Mouse (Mus musculus) liver, postnatal 0 days (tissue): ENCODE data around the gene Entr1. TPM values are rescaled to one million over a fixed set of nuclear protein-coding genes. Genes with fewer than 3 reads are reported as not detected.
"Not testable (repeated sequence)": the region's sequence is repeated elsewhere in the genome, so short reads cannot be mapped to it uniquely, and the experiment has no call there.

Source experiments
- ATAC-seq: fragments of 200-750 bp; cut with Nextera tagmentation; 2 replicates; pipeline ENCODE4 v1.8.0; 2017; ENCODE audit warnings: mild to moderate bottlenecking, moderate library complexity
- DNase-seq: peaks from one replicate; pipeline ENCODE4 v3.0.0-alpha.2; 2016
- H3K27ac ChIP-seq: fragments of 300-500 bp; sonication (generic); 2 replicates; pipeline ENCODE4 v1.5.1; 2014; ENCODE audit warnings: antibody characterized with exemption, moderate library complexity, mild to moderate bottlenecking, low read depth
- H3K27me3 ChIP-seq: fragments of 300-500 bp; sonication (generic); 2 replicates; pipeline ENCODE4 v1.6.1; 2014; ENCODE audit warnings: low read length, control low read depth, mixed read lengths; ENCODE audit not compliant: insufficient read depth
- H3K36me3 ChIP-seq: fragments of 300-500 bp; sonication (generic); replicated peaks from 2 replicates; pipeline ENCODE4 v1.6.1; 2014; ENCODE audit warnings: mild to moderate bottlenecking, control low read depth, low read length, moderate library complexity, mixed read lengths; ENCODE audit not compliant: insufficient read depth
- H3K4me1 ChIP-seq: fragments of 300-500 bp; sonication (generic); 2 replicates; pipeline ENCODE4 v1.6.1; 2014; ENCODE audit warnings: antibody characterized with exemption, mild to moderate bottlenecking, control low read depth; ENCODE audit not compliant: insufficient read depth
- H3K4me2 ChIP-seq: fragments of 300-500 bp; sonication (generic); 2 replicates; pipeline ENCODE4 v1.6.1; 2014; ENCODE audit warnings: low read depth, mild to moderate bottlenecking, low read length, moderate library complexity, mixed read lengths
- H3K4me3 ChIP-seq: fragments of 300-500 bp; sonication (generic); 2 replicates; pipeline ENCODE4 v1.5.1; 2014; ENCODE audit warnings: low read depth, low read length
- H3K9ac ChIP-seq: fragments of 300-500 bp; sonication (generic); replicated peaks from 2 replicates; pipeline ENCODE4 v1.6.1; 2014; ENCODE audit warnings: mild to moderate bottlenecking, moderate library complexity
- H3K9me3 ChIP-seq: fragments of 300-500 bp; sonication (generic); 2 replicates; pipeline ENCODE4 v1.6.1; 2016; ENCODE audit warnings: mild to moderate bottlenecking, control low read depth, low read length, mixed read lengths
- CTCF ChIP-seq: sonication (generic); IDR thresholded peaks from 2 replicates; pipeline ENCODE4 v1.5.1; 2016; ENCODE audit warnings: antibody characterized with exemption, low read depth
- EP300 ChIP-seq: IDR thresholded peaks from 2 replicates; pipeline ENCODE4 v1.6.1; 2016; ENCODE audit warnings: antibody characterized with exemption, low read depth, mild to moderate bottlenecking
- whole genome bisulfite sequencing: fragments of 180-500 bp; shearing (Covaris S2); extraction: QIAGEN DNeasy Blood & Tissue Kit; methylation state at CpG from one replicate; pipeline ENCODE4 v1.1.7; 2014; ENCODE audit not compliant: insufficient replicate concordance; 5-methylcytosine and 5-hydroxymethylcytosine counted together
- polyA plus RNA-seq: library from polyadenylated mRNA; unstranded; fragments of >200 nt; fragmentation: Nextera tagmentation; extraction: Ambion mirVana; gene quantifications from 2 replicates; pipeline ENCODE4 v1.2.1, GENCODE M21; 2015

Entr1 gene
- polyA plus RNA-seq, 1 experiment from 2014 or later, result 29.0 TPM

DNA sequence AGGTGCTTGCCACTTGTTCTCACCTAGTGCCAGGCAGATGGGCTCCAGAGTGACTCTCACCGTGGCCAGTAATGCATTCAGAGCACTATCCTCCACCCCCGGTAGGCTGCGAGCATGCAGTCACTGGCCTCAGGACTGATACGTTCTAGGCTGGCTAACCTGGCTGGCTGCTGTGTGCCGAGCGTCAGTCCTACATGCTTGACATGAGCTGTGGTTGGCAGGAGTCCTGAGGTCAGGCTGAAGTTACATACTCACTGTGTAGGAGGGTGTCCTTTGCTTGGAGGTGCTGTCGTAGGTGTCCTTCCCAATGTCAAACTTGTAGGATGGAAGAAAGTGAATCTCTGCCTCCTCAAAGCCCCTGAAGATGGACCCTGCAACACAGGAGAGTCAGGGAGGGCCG lies 9.9 kb upstream of the Entr1 start:
- no peaks in the 10 kb centered on the region for H3K4me1 ChIP-seq
- 80% methylated on average over 8 of the region's 8 CpGs for WGBS
- no peak overlapping the region for H3K27ac ChIP-seq
- H3K27me3 ChIP-seq, result no peaks in the 10 kb centered on the region
- peaks cover 75% of the 10 kb centered on the region for H3K36me3 ChIP-seq
- ATAC-seq (no peak), DNase-seq (no peak)
- no peaks in the 10 kb centered on the region for H3K9me3 ChIP-seq
- TF ChIP-seq CTCF, result no peak
- no peak for TF ChIP-seq EP300
- H3K4me3 ChIP-seq, result no peak overlapping the region
- H3K4me2 ChIP-seq, result no peak overlapping the region
- H3K9ac ChIP-seq, result no peak overlapping the region

DNA sequence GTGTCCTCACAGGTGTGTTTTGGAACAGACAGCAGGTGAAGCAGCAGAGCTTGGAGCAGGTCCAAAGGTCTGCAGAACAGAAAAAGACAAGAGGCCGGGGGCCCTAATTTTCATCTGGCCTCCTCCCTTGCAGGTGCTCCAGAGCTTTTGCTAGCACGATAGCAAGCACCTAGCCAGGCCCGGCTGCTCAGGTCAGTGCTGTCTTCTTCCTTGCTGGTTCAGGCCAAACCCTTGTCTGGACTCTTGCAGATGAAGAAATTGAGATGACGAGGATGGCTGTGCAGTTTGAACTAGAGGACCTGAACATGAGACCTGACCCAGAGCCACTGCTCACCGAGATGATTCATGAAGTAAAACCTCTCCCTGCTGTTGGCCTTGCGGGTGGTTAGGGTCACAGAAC lies 2.5 kb upstream of the Entr1 start:
- H3K4me2 ChIP-seq, result no peak overlapping the region
- DNase-seq, result no peak
- H3K4me1 ChIP-seq, result peaks cover 13% of the 10 kb centered on the region
- no peak for ATAC-seq
- TF ChIP-seq CTCF, result no peak
- no peak for TF ChIP-seq EP300
- WGBS, result 88% methylated on average over 6 of the region's 6 CpGs
- H3K9me3 ChIP-seq, result no peaks in the 10 kb centered on the region
- peaks cover 70% of the 10 kb centered on the region for H3K36me3 ChIP-seq
- H3K9ac ChIP-seq, result no peak overlapping the region
- H3K27me3 ChIP-seq, result no peaks in the 10 kb centered on the region
- no peak overlapping the region for H3K4me3 ChIP-seq
- H3K27ac ChIP-seq, result no peak overlapping the region

DNA sequence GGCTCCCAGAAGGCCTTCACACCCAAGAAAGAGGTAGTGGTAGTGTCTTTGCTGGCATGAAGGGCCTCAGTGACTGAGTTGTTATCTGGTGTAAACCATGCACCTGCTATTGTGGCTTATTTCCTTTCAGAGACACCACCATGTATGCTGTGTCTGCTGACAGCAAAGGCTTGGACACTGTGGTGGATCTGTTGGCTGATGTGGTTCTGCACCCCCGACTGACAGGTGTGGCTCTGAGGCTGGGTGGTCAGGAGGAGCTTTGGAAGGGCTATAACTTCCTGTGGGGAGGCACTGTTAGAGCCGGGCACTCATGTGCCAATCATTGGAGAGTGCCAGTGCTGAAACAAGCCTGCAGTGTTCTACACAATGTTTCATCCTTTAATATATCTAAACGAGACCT lies 1.8 kb upstream of the Entr1 start:
- Histone ChIP-seq H3K4me3 (no peak overlapping the region), H3K4me1 (peaks cover 13% of the 10 kb centered on the region), H3K36me3 (peaks cover 69% of the 10 kb centered on the region), H3K9ac (no peak overlapping the region), H3K9me3 (no peaks in the 10 kb centered on the region), H3K4me2 (no peak overlapping the region), H3K27me3 (no peaks in the 10 kb centered on the region), H3K27ac (no peak overlapping the region)
- WGBS, result 63% methylated on average over 3 of the region's 3 CpGs
- ATAC-seq (no peak), DNase-seq (no peak)
- TF ChIP-seq EP300 (no peak), CTCF (no peak)

DNA sequence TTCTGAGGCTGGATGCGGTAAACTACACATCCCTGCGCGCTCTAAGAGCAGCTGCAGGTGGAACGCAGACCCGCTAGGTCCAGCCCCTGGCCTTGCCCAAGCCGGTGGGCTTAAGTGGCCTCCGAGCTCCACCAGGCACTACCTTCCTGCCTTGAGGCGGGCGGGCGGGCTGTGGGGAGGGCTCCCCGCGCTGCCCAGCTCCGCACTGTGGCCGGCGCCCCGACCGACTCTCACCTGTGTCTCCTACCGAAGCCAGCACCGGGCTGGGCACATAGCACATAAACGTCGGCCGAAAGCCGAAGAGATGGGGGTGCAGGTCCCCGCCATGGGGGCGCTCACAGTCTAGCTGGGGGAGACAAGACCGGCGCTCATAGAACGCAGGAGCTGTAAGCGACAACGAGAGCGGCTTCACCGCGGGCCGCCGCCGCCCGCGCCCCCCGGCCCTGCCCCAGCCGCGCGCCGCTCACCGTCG lies 398 bp downstream of the Entr1 start:
- no peaks in the 10 kb centered on the region for H3K27me3 ChIP-seq
- ATAC-seq, result peak; percentile 71
- H3K4me2 ChIP-seq, result peak overlapping the region; percentile 94
- peaks cover 68% of the 10 kb centered on the region for H3K36me3 ChIP-seq
- no peak for DNase-seq
- H3K4me3 ChIP-seq, result peak overlapping the region; percentile 92
- peak overlapping the region; percentile 67 for H3K27ac ChIP-seq
- H3K9me3 ChIP-seq, result no peaks in the 10 kb centered on the region
- 3% methylated on average over 31 of the region's 45 CpGs for WGBS
- peaks cover 13% of the 10 kb centered on the region for H3K4me1 ChIP-seq
- H3K9ac ChIP-seq, result peak overlapping the region; percentile 96
- TF ChIP-seq EP300 (no peak), CTCF (no peak)

DNA sequence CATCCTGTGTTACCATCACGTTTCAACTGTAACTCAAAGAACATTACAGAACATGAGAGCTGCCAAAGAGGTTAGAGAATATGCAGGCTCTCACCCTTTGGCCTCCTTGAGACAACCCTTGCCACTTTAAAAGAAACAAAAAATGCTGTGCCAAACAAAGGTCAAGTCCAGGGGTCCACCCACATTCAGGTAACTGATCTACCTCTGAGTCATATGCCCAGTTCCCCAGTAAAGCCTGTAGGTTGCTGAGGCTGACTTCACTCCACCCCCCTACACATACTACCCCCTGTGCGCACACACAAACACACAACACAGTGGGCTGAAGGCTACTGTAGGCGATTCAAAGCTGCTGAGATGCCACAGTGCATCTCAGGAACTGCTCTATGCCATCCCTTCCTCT lies 1.4 kb downstream of the Entr1 start:
- WGBS, result 74% methylated on average over 3 of the region's 3 CpGs

DNA sequence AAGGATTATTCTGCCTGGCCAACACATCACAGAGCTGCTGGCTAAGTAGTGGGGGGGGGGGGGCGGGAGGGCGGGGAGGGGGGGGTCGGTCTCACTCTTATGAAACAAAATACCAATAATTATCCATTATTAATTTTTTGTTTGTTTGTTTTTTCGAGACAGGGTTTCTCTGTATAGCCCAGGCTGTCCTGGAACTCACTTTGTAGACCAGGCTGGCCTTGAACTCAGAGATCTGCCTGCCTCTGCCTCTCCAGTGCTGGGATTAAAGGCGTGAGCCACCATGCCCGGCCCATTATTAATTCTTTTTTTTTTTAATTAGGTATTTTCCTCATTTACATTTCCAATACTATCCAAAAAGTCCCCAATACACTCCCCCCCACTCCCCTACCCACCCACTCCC lies 8.2 kb downstream of the Entr1 start:
- H3K4me2 ChIP-seq, result peak overlapping the region; percentile 99
- H3K27ac ChIP-seq, H3K9me3 ChIP-seq, H3K4me1 ChIP-seq, H3K27me3 ChIP-seq, ATAC-seq, DNase-seq: not testable (repeated sequence)
- H3K4me3 ChIP-seq, result peak overlapping the region; percentile 82
- peaks cover 57% of the 10 kb centered on the region for H3K36me3 ChIP-seq
- 26% methylated on average over 6 of the region's 6 CpGs for WGBS
- H3K9ac ChIP-seq, result peak overlapping the region; percentile 83; the same call in 1 of the 2 replicates

More for the DNA sequence above, 1.4 kb downstream of the Entr1 start:
- TF ChIP-seq CTCF (no peak), EP300 (no peak)
- Histone ChIP-seq H3K27me3 (no peaks in the 10 kb centered on the region), H3K4me2 (peak overlapping the region; percentile 94), H3K27ac (no peak overlapping the region), H3K36me3 (peaks cover 61% of the 10 kb centered on the region), H3K4me3 (0 out of 2 replicates have a peak overlapping the region, but pooled peaks have one; percentile 92), H3K9ac (peak overlapping the region; percentile 30), H3K9me3 (no peaks in the 10 kb centered on the region), H3K4me1 (peaks cover 13% of the 10 kb centered on the region)
- ATAC-seq, result no peak
- DNase-seq, result no peak
